Mouse (Mus musculus) 3134 (cell line): ENCODE results near the gene Tm7sf2.

Experiments used
- DNase-seq: peaks from one replicate; pipeline ENCODE4 v3.0.0-alpha.2; 2011; ENCODE audit warnings: low spot score; ENCODE audit not compliant: insufficient read length; ENCODE audit errors: extremely low read depth

Gene Tm7sf2

DNA sequence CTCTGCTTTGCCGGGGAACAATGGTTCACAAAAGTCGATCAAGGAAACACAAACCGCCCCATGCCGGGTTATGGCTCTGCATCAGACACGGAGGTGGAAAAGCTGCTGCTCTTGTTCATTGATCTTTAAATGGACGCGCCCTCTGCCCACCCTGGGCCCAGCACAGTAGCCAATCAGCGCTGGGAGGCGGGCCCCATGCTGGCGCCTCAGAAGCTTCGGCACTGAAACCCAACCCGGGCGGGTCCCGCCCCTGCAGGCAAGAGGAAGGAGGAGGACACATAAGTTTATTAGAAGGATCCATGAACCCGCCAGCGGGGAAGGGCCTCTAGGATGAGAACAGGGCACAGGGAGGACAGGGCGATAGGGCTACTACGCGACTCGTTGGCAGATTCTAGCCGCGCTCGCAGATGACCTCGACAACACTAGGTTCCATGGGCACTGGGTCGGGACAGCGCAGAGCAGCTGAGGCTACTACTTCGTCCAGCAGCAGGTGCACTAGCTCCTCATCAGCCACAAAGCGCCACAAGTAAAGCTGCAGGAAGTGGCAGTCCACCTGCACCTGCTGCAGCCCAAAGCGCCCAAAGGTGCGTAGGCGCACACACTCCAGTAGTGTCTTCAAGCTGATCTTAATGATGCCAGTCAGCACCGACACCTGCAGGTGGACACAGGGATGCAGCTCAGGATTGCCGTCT lies at the start of gene Tm7sf2:
TSS of gene Tm7sf2 (minus strand) at position 650 of the 692 bp plus-strand sequence.
- DNase-seq, result peak; percentile 79

DNA sequence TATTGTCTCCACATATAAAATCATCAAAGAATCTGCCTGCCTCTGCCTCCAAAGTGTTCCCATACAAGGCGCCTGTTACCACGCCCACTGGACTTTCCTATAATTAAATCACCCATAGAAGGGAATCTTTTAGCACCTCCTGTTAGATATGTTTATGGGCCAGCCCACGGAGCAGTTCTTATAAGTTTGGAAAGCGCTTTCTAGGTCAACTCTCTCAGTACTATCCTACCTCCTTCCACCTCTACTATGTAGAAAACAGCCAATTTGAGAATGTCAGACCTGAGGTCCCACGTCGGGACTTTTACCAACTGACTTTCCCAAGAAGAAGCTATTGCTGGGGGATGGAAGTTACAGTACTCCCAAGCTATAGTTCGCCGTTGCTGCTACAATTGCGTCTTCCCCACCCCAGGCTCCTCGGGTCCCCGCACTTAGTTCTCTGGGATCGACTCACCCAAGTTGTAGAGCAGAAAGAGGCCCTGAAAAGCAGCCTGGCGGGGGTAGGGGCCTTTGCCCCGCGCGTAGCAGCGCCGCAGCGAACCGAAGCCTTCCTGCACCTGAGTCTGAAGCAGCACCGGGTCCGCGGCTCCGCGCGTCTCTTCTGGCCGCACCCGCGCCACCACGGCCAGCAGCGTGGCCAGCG lies 49.3 kb upstream of the Tm7sf2 start:
- no peak for DNase-seq

DNA sequence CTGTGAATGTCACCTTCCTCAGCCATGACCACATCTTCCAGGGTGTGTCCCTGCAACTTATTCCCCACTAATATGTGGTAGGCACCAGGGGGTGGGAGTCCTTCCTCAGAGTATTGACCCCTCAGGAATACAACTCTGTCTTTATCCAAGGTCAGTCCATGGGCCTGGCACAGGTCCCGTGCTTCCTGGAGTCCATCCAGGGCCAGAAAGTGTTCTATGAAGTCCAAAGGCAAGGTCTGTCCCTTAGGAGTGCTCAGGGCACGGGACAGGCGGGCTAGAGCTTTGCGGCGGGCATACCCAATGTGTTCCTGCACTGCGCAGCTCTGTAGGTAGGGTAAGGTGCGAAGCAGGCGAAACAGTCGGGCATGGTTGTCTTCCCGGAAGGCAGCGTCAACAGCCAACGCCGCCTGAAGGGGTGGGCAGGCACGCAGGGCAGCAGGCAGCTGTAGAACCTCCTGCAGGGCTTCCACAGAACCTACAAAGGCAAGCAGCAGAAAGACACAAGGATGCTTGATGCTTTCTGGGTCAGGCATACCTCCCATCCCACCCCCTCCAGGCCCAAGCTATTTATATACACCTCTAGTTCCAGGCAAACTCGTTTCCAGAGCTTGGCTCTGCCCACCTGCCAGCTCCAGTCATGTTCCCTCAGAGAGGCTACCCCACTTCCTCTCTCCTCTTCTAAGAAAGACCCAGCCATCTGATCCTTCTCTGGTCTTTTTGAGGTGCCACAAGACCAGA lies 48.1 kb upstream of the Tm7sf2 start:
- no peak for DNase-seq

DNA sequence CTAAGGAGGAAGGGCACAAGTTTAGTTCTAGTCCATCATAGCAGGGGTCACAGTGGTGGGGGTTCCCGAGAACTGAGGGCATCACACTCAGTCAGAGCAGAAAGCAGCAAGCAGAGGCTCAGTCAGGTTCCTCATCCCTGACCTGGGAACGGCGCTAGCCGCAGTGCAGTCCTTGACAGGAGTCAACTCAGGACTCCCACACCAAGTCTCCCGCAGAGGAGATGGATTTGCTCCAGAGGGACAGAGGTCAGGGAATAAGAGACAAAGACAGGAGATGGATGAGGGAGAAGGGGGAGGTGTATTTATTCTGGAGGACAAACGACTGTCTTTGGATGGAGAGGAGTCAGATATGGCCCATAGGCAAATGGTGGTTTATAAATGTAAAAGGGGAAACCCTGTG lies 44.9 kb upstream of the Tm7sf2 start:
- DNase-seq, result no peak

DNA sequence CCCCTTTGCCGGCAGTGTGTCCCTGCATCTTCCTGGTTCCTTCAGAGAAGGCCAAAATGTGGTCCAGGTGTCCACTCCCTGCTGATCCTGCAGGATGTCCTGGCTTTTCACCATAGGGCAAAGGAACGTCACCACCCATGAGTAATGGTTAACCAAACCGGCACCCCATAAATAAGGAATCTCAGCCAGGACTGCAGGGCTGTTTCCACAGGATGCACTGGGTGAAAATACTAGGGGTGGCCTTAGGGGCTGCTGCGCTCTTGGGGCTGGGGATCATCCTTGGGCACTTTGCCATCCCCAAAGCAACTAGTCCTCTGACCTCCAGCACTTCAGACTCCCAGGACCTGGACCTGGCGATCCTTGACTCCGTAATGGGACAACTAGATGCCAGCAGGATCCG lies 37.4 kb upstream of the Tm7sf2 start, which contains the start of gene Naaladl1:
TSS of gene Naaladl1 (plus strand) at position 197 of the 400 bp plus-strand sequence.
- no peak for DNase-seq

DNA sequence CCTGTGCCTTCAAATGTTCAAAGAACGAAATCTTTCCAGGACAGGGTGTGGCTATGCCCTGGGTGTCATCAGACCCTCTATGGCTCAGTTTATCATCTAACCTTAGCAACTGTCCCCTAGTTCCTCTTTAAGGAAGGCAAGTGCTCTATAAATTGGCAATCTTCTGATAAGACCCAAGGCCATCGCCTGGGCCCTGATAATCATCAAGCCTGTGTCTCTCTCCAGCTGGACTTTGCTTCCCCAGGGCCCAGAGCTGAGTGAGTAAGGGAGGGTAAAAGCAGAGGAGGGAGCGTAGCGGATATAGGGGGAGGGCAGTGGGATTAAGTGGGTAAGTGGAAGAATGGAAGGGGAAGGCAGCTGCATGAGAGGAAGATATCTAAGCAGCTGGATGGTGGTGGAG lies 36.3 kb upstream of the Tm7sf2 start:
- DNase-seq, result no peak

DNA sequence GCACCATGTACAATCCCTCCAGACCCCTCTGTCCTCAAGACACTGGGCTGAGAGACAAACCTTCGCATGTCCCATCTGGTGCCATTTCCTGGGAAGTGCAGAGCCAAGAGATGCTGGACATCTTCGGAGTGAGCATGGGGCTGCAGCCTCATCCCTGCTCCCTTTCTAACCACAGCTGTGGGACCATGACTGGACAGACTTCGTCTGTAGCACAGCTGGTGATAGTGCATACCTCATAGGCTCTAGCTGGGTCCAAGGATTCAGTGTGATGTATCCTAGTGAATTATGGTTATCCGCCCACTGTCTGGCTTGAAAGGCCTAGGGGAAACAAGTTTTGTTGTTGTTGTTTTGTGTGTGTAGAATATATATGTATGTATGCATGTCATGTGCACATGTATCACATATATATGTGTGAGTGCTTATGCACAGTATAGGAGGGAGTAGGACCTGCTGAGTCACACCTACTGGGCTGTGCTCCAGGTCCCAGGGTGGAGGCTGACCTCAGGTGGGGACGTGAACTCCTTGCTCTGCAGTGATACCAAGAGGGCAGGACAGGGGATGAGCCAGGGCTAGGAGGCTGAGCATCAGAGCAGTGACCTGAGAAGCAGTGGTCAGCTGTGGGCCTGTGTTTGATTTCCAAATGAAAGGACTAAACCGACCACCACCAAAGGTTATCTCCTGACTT lies 34.1 kb upstream of the Tm7sf2 start:
- no peak for DNase-seq

DNA sequence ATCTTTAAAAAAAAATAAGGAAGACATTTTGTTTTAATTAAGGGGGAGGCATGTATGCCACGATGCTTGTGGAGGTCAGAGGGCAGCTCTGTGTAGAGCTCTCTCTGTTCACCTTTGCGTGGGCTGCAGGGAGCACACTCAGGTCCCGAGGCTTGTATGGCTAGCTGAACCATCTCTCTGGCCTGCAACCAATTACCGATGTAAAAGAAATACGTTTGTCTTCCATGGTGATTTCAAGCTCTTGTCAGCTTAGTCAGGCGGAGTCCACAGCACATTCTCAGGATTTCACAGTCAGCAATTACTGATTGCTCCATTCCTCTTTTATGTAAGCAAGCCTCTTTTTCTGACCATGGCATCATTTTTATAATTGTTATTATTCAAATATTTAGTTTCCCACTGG lies 33.0 kb upstream of the Tm7sf2 start:
- DNase-seq, result no peak

DNA sequence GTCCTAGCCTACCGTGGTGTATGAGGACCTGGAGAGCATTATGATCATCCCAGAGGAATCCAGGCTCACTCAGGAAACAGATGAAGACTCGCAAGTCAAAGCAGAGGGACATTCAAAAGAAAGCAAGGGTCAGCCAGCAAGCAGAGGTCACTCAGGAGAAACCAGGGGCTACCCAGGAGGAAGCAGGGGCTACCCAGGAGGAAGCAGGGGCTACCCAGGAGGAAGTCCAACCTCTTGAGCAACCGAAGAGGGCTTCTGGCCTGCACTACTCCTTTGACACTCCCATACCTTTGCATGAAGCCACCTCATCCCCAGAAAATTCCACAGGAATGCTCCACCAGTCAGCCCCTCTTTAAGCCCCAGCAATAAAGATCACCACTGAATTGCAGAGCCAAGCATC lies 29.7 kb upstream of the Tm7sf2 start:
- DNase-seq, result no peak

DNA sequence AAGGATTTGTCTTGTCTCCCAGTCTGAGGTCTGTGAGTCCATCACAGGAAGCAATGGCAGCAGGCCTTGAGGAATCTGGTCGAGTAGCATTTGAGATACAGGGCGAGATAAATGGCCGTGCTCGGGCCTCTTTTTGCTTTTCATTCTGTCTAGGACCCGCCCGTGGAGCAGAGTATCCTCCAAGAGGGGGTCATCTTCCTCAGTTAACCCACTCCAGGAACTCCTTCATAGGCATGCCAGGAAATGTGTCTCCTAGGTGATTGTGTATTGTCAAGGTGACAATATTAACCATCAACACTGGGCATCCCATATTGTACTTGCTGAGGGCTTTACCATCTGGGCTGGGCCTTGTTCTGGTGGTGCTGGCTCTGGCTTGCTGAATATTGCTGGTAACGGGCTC lies 25.9 kb upstream of the Tm7sf2 start, which contains the start of gene AC131692.1:
TSS of gene AC131692.1 (plus strand) at position 301 of the 400 bp plus-strand sequence.
- no peak for DNase-seq

DNA sequence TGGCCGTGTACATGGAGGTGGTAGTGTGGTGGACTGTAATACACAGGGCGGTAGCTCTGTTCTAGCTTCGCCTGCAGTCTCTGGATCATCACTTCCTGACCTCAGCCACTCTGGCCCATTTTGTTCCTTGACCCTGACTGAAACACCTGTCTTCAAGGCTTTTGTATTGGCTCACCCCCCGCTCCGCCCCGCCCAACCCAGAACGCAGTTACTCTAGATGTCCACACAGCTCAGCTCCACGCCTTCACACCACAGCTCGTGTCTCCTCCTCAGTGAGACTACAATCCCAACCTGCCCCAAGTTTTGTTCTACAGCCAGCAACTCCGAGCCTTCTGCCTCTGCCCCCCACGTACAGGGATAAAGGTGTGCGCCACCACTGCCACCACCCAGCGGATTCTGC lies 20.7 kb upstream of the Tm7sf2 start:
- DNase-seq, result no peak

DNA sequence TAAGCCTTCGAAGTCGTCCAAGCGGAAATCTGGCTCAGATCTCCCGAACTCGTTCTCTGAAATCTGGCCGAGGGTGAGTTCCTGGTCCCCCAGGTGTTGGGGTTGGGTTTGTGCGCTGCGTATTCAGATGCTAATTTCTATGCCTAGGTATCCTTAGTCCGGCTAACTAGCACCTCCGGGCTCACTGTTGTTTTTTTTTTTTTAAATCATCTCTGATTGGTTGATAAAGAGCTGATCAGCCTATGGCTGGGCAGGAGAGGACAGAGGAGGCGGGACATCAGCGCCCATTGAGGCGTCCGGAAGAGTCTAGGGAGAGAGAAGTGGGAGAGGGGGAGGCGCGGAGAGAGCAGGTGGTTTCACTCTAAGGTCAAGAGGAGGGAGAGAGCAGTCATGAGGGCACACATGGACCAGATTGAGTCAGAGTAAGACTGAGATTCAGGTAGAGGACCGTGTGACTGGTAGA lies 17.3 kb upstream of the Tm7sf2 start:
- peak; percentile 68 for DNase-seq

DNA sequence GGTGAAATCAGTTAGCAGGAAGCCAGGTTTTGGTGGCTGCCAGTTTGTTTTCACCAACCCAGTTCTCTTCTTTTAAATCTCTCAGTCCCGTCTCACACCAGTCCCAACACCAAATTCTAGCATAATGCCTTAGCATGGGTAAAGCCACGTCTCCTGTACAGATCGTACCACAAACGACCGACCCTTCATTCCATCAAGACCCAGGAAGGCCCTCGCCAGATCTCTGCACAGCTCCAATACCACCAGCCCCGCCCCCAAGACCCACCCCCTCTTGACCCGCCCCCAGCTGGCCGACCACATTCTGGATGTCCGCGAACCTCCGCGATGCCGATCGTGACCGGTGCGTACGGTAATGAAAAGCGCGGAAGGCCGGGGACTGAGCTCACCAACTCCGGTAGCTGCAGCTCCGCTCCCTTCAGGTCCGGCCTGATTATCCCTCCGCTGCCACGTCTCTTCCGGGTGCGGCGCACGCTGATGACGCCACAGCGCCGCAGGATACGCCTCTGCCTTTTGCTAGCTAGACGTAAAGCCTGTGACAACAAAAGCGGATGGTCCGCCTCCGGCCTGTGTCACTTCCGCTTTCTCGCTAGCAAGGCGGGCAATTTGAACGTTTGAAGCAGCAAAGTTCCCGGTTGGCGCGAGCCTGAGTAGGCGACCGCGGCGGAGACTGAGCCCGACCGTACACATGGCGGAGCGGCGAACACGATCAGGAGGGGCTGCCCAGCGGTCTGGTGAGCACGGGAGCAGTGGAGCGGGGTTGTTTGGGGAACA lies 16.5 kb upstream of the Tm7sf2 start, which contains the start of the genes Zfpl1 and Cdca5:
TSS of gene Zfpl1 (minus strand) at position 479 of the 771 bp plus-strand sequence.
TSS of gene Cdca5 (plus strand) at position 506 of the 771 bp plus-strand sequence.
- peak; percentile 98 for DNase-seq

DNA sequence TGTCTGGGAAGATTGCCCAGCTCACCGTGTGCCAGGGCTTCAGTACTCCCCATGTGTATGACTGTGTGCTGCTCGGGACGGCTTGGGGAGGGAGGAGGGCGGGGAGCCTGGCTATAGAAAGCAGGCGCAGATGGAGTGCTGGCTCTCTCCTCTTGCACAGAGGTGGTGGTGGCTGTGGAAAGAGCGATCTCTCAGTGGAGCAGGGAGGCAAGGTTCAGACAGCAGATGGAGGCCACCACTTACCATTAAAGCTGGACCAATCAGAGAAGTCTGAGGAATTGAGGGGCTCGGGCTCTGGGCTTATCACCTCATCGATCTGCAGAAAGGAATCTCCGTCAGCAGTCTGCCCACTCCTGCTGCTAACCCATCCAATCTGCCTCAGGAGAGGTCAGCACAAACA lies 14.0 kb upstream of the Tm7sf2 start, which contains the start of gene Gm28374:
TSS of gene Gm28374 (minus strand) at position 101 of the 400 bp plus-strand sequence.
- DNase-seq, result no peak

DNA sequence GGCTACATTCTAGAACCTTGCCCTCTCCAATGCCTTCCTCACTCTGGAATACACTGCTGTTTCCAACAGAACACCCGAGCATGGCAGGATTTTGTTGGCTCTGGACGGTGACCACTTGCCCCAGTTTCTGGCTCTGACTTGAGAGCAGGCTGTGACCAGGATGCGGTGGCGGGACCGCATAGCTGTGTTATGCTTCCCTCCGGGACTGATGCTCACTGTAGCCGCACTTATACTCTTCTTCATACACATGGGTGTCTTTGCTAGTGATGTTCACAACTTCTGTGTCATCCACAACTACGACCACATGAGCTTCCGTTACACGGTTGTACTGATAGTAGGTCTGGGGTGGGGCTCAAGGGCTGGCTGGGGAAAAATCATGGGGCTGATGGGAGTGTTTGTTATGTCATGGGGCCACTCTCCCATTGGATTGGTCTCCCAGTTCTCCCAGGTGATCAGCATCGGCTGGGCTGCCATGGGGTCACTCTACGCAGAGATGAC lies 11.9 kb upstream of the Tm7sf2 start, which contains the start of gene Tmem262:
TSS of gene Tmem262 (plus strand) at position 51 of the 498 bp plus-strand sequence.
- DNase-seq, result no peak

DNA sequence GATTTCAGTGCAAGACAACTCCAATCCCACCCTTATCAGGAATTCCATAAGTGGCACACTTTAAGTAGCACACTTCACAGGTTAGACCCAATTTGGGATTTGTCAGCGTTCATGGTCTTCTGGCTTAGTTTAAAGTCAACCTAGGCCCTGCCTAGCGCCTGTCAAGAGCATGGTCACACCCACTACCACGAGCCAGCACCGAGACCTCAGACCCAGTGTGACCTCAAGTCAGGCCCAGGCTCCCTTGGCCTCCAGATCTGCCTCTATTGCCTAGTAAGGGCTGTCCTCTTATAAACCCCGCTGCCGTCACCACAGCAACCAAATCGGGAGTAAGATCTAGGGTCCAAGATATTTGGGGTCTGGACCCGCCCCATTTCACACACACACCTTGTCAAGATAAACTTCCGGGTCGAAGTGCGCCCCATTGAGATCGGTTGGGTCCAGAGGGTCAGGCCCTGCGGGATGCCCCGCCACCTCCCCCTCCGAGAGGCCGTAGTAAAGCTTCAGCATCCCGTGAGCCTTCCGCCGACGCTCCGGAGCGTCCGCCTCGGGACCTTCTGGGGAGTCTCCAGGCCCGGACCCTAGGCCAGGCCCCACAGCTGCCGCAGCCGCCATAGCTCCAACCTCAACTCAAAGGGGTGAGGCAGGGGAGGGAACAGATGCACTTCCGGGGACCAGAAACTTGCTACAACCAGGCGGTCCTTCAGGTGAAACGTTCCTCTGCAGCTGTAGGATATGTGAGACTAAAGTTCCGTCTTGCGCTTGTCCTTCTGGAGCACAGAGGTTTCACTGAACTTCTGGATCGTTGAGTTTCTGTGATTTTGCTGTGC lies 8.6 kb upstream of the Tm7sf2 start, which contains the start of gene Vps51:
TSS of gene Vps51 (minus strand) at position 668 of the 830 bp plus-strand sequence.
- DNase-seq, result peak; percentile 92

DNA sequence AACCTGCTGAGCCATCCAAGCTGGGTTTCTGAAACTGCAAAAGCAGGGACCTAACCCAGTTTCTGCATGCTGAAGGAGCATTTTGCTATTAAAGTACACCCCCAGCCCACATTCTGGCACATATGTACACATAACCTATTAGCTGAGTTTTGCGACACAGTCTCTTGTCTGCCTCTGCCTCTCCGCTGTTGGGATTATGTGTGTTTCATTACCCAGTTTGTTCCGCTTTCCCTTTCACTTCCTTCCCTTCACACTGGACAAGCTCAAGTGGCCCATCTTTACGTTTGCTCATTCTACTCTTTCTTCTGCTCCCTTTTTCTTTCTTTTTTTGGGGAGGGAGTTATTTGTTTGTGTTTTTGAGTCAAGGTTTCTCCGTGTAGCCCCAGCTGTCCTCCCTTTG lies 5.7 kb upstream of the Tm7sf2 start:
- DNase-seq, result no peak

DNA sequence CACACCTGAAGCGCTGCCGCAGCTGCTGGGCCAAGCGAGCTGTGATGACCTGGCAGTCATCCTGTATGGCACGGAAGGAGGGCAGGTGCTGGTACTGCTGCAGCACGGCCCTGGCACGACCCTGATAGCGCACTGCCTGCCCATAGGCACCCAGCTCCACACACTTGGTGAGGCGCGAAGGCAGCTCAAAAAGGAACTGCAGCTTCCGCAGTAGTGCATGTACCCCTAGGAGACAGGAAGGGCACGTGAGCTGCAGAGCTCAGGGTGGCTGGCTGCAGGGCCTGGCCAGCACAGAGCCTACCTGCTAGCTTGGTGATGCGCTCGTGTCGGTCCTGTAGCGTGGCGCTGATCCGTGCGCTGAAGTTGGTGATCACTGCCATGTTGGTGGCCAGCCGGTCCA lies 3.1 kb upstream of the Tm7sf2 start:
- DNase-seq, result no peak
